Mouse (Mus musculus): ENCODE results near the gene Tm4sf5. TPM values are rescaled to one million over a fixed set of nuclear protein-coding genes. Genes with fewer than 3 reads are reported as not detected.
A peak's percentile ranks its signal among the peaks of the same experiment; 100 is the strongest.
"Not testable (repeated sequence)": the region's sequence is repeated elsewhere in the genome, so short reads cannot be mapped to it uniquely, and the experiment has no call there.

Tm4sf5 gene
- polyA plus RNA-seq, 1 experiment from 2014 or later: 0.69 TPM

GRCm38 (mm10) chr11:70511825-70512224, 6.8 kb downstream of the Tm4sf5 start:
- no peaks in the 10 kb centered on the region for H3K9me3 ChIP-seq
- ATAC-seq (ENCODE audit: insufficient number of reproducible peaks, insufficient read depth, low FRiP score, low TSS enrichment, low read depth): no peak
- 86% methylated on average over 7 of the region's 7 CpGs for WGBS

GRCm38 (mm10) chr11:70512709-70513342, 7.8 kb downstream of the Tm4sf5 start:
- peaks cover 4% of the 10 kb centered on the region for H3K4me1 ChIP-seq
- no peak overlapping the region for H3K4me2 ChIP-seq
- ATAC-seq (ENCODE audit: insufficient number of reproducible peaks, insufficient read depth, low FRiP score, low TSS enrichment, low read depth): no peak
- H3K9ac ChIP-seq: no peak overlapping the region
- no peaks in the 10 kb centered on the region; the same call in 1 of the 2 replicates for H3K27me3 ChIP-seq
- H3K9me3 ChIP-seq: no peaks in the 10 kb centered on the region
- WGBS: 64% methylated on average over 7 of the region's 7 CpGs
- H3K36me3 ChIP-seq: no peaks in the 10 kb centered on the region
- no peak overlapping the region for H3K27ac ChIP-seq
- no peak overlapping the region for H3K4me3 ChIP-seq

More at GRCm38 (mm10) chr11:70511825-70512224, 6.8 kb downstream of the Tm4sf5 start:
- Histone ChIP-seq H3K4me2 (no peak overlapping the region), H3K27me3 (no peaks in the 10 kb centered on the region; the same call in 1 of the 2 replicates), H3K36me3 (no peaks in the 10 kb centered on the region), H3K4me1 (peaks cover 4% of the 10 kb centered on the region), H3K4me3 (no peak overlapping the region), H3K27ac (no peak overlapping the region), H3K9ac (no peak overlapping the region)

- no peak overlapping the region; the same call in 1 of the 2 replicates for H3K27ac ChIP-seq
- H3K4me2 ChIP-seq: no peak overlapping the region
- no peak overlapping the region for H3K4me3 ChIP-seq
- WGBS: 52% methylated on average over 11 of the region's 11 CpGs
- no peaks in the 10 kb centered on the region for H3K36me3 ChIP-seq
- no peaks in the 10 kb centered on the region; the same call in 1 of the 2 replicates for H3K27me3 ChIP-seq
- peaks cover 4% of the 10 kb centered on the region for H3K4me1 ChIP-seq
- ATAC-seq (ENCODE audit: insufficient number of reproducible peaks, insufficient read depth, low FRiP score, low TSS enrichment, low read depth): no peak
- H3K9me3 ChIP-seq: no peaks in the 10 kb centered on the region
- no peak overlapping the region for H3K9ac ChIP-seq
These were observed 8.5 kb downstream of the Tm4sf5 start for GRCm38 (mm10) chr11:70513520-70513919.

GRCm38 (mm10) chr11:70514288-70514687, 9.2 kb downstream of the Tm4sf5 start, which contains the start of gene Vmo1:
TSS of gene Vmo1 (minus strand) at chr11:70514616.
- no peaks in the 10 kb centered on the region; the same call in 1 of the 2 replicates for H3K27me3 ChIP-seq
- H3K36me3 ChIP-seq: no peaks in the 10 kb centered on the region
- no peak within 1 kb of the TSS for H3K4me2 ChIP-seq
- no peak for ATAC-seq (ENCODE audit: insufficient number of reproducible peaks, insufficient read depth, low FRiP score, low TSS enrichment, low read depth)
- H3K9me3 ChIP-seq: no peaks in the 10 kb centered on the region
- WGBS: 85% methylated on average over 7 of the region's 7 CpGs
- 0 out of 2 replicates have a peak within 1 kb of the TSS, but pooled peaks have one; percentile 6 for H3K9ac ChIP-seq
- H3K4me3 ChIP-seq: no peak within 1 kb of the TSS
- H3K4me1 ChIP-seq: peaks cover 4% of the 10 kb centered on the region
- no peak within 1 kb of the TSS; the same call in 1 of the 2 replicates for H3K27ac ChIP-seq

- WGBS: 18% methylated on average over 2 of the region's 2 CpGs
- Histone ChIP-seq H3K4me1 (peaks cover 13% of the 10 kb centered on the region), H3K9ac (no peak overlapping the region), H3K27me3 (peaks cover 13% of the 10 kb centered on the region), H3K9me3 (no peaks in the 10 kb centered on the region), H3K27ac (no peak overlapping the region), H3K4me2 (no peak overlapping the region), H3K36me3 (no peaks in the 10 kb centered on the region), H3K4me3 (no peak overlapping the region)
- no peak for ATAC-seq (ENCODE audit: insufficient number of reproducible peaks, insufficient read depth, low FRiP score, low TSS enrichment, low read depth)
These were observed 11.3 kb downstream of the Tm4sf5 start for GRCm38 (mm10) chr11:70516352-70516751.

- Histone ChIP-seq H3K4me3 (no peak overlapping the region), H3K36me3 (no peaks in the 10 kb centered on the region), H3K4me1 (peaks cover 13% of the 10 kb centered on the region), H3K27ac (no peak overlapping the region), H3K9ac (no peak overlapping the region), H3K4me2 (no peak overlapping the region), H3K27me3 (peaks cover 13% of the 10 kb centered on the region), H3K9me3 (no peaks in the 10 kb centered on the region)
- no peak for ATAC-seq (ENCODE audit: insufficient number of reproducible peaks, insufficient read depth, low FRiP score, low TSS enrichment, low read depth)
- WGBS: 52% methylated on average over 1 of the region's 1 CpGs
These were observed 13.4 kb downstream of the Tm4sf5 start for GRCm38 (mm10) chr11:70518436-70518835.

- no peak for ATAC-seq (ENCODE audit: insufficient number of reproducible peaks, insufficient read depth, low FRiP score, low TSS enrichment, low read depth)
- Histone ChIP-seq H3K9ac (peak within 1 kb of the TSS; percentile 75), H3K36me3 (no peaks in the 10 kb centered on the region), H3K9me3 (no peaks in the 10 kb centered on the region), H3K27ac (no peak within 1 kb of the TSS), H3K4me2 (peak within 1 kb of the TSS; percentile 60), H3K4me1 (peaks cover 13% of the 10 kb centered on the region), H3K27me3 (peaks cover 13% of the 10 kb centered on the region), H3K4me3 (peak within 1 kb of the TSS; percentile 40)
- WGBS: 78% methylated on average over 10 of the region's 10 CpGs
These were observed 13.9 kb downstream of the Tm4sf5 start, which contains the start of gene Gltpd2 for GRCm38 (mm10) chr11:70518923-70519322. TSS of gene Gltpd2 (plus strand) at chr11:70519196.

GRCm38 (mm10) chr11:70520178-70520769, 15.2 kb downstream of the Tm4sf5 start:
- Histone ChIP-seq H3K27me3 (peaks cover 13% of the 10 kb centered on the region), H3K36me3 (no peaks in the 10 kb centered on the region), H3K9me3 (no peaks in the 10 kb centered on the region), H3K4me1 (peaks cover 13% of the 10 kb centered on the region), H3K4me2 (peak overlapping the region; percentile 60), H3K27ac (peak overlapping the region; percentile 4; the same call in 1 of the 2 replicates), H3K4me3 (peak overlapping the region; percentile 40), H3K9ac (peak overlapping the region; percentile 75)
- WGBS: 8% methylated on average over 41 of the region's 41 CpGs
- ATAC-seq (ENCODE audit: insufficient number of reproducible peaks, insufficient read depth, low FRiP score, low TSS enrichment, low read depth): no peak

- ATAC-seq (ENCODE audit: insufficient number of reproducible peaks, insufficient read depth, low FRiP score, low TSS enrichment, low read depth); H3K4me2 ChIP-seq; H3K9me3 ChIP-seq; H3K4me3 ChIP-seq; H3K27ac ChIP-seq; H3K9ac ChIP-seq: not testable (repeated sequence)
- H3K36me3 ChIP-seq: peaks cover 25% of the 10 kb centered on the region
- 86% methylated on average over 8 of the region's 8 CpGs for WGBS
- H3K4me1 ChIP-seq: peaks cover 23% of the 10 kb centered on the region
- H3K27me3 ChIP-seq: peaks cover 13% of the 10 kb centered on the region
These were observed 18.4 kb downstream of the Tm4sf5 start for GRCm38 (mm10) chr11:70523306-70523989.

GRCm38 (mm10) chr11:70524782-70525181, 19.7 kb downstream of the Tm4sf5 start:
- Histone ChIP-seq H3K27ac (no peak overlapping the region), H3K27me3 (peaks cover 9% of the 10 kb centered on the region), H3K4me3 (peak overlapping the region; percentile 70), H3K4me2 (peak overlapping the region; percentile 56), H3K9ac (peak overlapping the region; percentile 59), H3K9me3 (no peaks in the 10 kb centered on the region), H3K4me1 (peaks cover 20% of the 10 kb centered on the region), H3K36me3 (peaks cover 33% of the 10 kb centered on the region)
- ATAC-seq (ENCODE audit: insufficient number of reproducible peaks, insufficient read depth, low FRiP score, low TSS enrichment, low read depth): no peak
- 5% methylated on average over 8 of the region's 8 CpGs for WGBS

GRCm38 (mm10) chr11:70525184-70525678, 20.2 kb downstream of the Tm4sf5 start, which contains the start of gene Psmb6:
TSS of gene Psmb6 (plus strand) at chr11:70525367.
- WGBS: under 1% methylated on average over 25 of the region's 26 CpGs

More at GRCm38 (mm10) chr11:70525184-70525678, 20.2 kb downstream of the Tm4sf5 start, which contains the start of gene Psmb6:
- peaks cover 15% of the 10 kb centered on the region for H3K4me1 ChIP-seq
- H3K4me3 ChIP-seq: peak within 1 kb of the TSS; percentile 70
- H3K27ac ChIP-seq: no peak within 1 kb of the TSS; the same call in 1 of the 2 replicates
- H3K36me3 ChIP-seq: peaks cover 33% of the 10 kb centered on the region
- no peaks in the 10 kb centered on the region for H3K9me3 ChIP-seq
- peak within 1 kb of the TSS; percentile 80 for H3K4me2 ChIP-seq
- peak within 1 kb of the TSS; percentile 78 for H3K9ac ChIP-seq
- ATAC-seq (ENCODE audit: insufficient number of reproducible peaks, insufficient read depth, low FRiP score, low TSS enrichment, low read depth): peak; percentile 91
- peaks cover 5% of the 10 kb centered on the region for H3K27me3 ChIP-seq
